Mouse (Mus musculus) thymus, adult 2 months (tissue): ENCODE data around the gene Il12b. TPM values are rescaled to one million over a fixed set of nuclear protein-coding genes. Genes with fewer than 3 reads are reported as not detected.
"Not testable (repeated sequence)": the region's sequence is repeated elsewhere in the genome, so short reads cannot be mapped to it uniquely, and the experiment has no call there.

Source experiments
- DNase-seq: peaks from one replicate; pipeline ENCODE4 v3.0.0; 2021
- H3K27ac ChIP-seq: fragments of 200-500 bp; 2 replicates; pipeline ENCODE4 v1.5.1; 2012; ENCODE audit warnings: low read length, control low read depth; ENCODE audit not compliant: control insufficient read depth, insufficient read depth
- H3K27me3 ChIP-seq: fragments of 200-500 bp; 2 replicates; pipeline ENCODE4 v1.6.1; 2012; ENCODE audit warnings: mild to moderate bottlenecking, low read length, moderate library complexity, mixed read lengths; ENCODE audit not compliant: control insufficient read depth, insufficient read depth
- H3K36me3 ChIP-seq: fragments of 200-500 bp; 2 replicates; pipeline ENCODE4 v1.6.1; 2012; ENCODE audit warnings: mild to moderate bottlenecking, low read length, moderate library complexity; ENCODE audit not compliant: control insufficient read depth, insufficient read depth
- H3K4me1 ChIP-seq: fragments of 200-500 bp; replicated peaks from 2 replicates; pipeline ENCODE4 v1.6.1; 2012; ENCODE audit warnings: low read length; ENCODE audit not compliant: control insufficient read depth, insufficient read depth
- H3K4me3 ChIP-seq: fragments of 200-500 bp; 2 replicates; pipeline ENCODE4 v1.5.1; 2012; ENCODE audit warnings: mild to moderate bottlenecking, low read length, control low read depth, moderate library complexity; ENCODE audit not compliant: control insufficient read depth, insufficient read depth
- CTCF ChIP-seq: fragments of 200-500 bp; IDR thresholded peaks from 2 replicates; pipeline ENCODE4 v1.5.1; 2012; ENCODE audit warnings: mild to moderate bottlenecking, control low read depth, low read length, moderate library complexity, borderline replicate concordance; ENCODE audit not compliant: control insufficient read depth, poor library complexity, insufficient read depth; ENCODE audit errors: extremely low read depth
- POLR2A ChIP-seq: fragments of 200-500 bp; IDR thresholded peaks from 2 replicates; pipeline ENCODE4 v1.6.1; 2012; ENCODE audit warnings: mild to moderate bottlenecking, low read length, control low read depth, moderate library complexity; ENCODE audit not compliant: control insufficient read depth, poor library complexity, insufficient read depth; ENCODE audit errors: extremely low read depth
- WGBS: fragments of 180-500 bp; shearing (Covaris S2); methylation state at CpG from one replicate; pipeline ENCODE4 v1.1.7; 2018; 5-methylcytosine and 5-hydroxymethylcytosine counted together
- polyA plus RNA-seq: library from polyadenylated mRNA; depleted of rRNA; stranded (reverse); fragments of >200 nt; gene quantifications from 2 replicates; pipeline ENCODE4 v1.2.3, GENCODE M21; 2012; rRNA removed

The Il12b gene
- polyA plus RNA-seq, 1 experiment: 4.5 TPM

DNA sequence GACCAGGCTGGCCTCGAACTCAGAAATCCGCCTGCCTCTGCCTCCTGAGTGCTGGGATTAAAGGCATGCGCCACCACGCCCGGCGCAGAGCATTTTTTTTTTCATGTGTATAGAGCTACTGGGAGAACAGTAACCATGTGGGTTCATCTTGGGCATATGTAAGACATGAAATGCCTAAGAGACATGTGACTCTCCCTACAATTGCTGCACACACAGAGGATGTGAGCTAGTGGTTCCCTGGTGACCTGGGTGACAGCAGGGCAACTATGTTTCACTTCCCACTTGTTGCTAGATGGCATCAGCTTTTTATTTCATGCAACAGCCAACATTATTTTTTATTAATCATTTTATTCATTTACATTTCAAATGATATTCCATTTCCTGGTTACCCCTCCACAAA is 37.9 kb downstream of the Il12b start:
- Histone ChIP-seq H3K4me3 (no peak overlapping the region), H3K27ac (no peak overlapping the region), H3K36me3 (no peaks in the 10 kb centered on the region), H3K4me1 (no peaks in the 10 kb centered on the region), H3K27me3 (no peaks in the 10 kb centered on the region)
- no peak for DNase-seq
- WGBS: 95% methylated on average over 6 of the region's 6 CpGs
- no peak for TF ChIP-seq POLR2A
- TF ChIP-seq CTCF: no peak

DNA sequence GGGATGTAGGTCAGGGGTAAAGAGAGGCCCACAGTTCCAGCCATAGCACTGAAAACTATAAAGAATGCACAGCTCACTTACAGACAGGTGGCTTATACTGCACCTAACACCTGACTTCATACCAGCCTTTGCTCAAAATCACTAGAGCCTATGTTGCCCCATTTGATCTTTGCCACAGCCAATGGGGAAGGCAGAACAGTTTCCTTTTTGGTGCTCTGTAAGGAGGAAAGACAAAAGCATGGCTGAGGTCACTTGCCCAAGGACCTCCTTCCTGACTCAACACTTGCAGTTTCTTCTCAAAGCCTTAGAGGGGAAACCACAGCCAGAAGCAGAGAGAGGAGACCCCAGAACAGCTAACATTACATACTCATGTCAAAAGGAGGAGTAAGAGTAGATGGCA is 51.2 kb downstream of the Il12b start:
- DNase-seq: peak; percentile 74
- Histone ChIP-seq H3K27ac (no peak overlapping the region; the same call in 1 of the 2 replicates), H3K27me3 (no peaks in the 10 kb centered on the region), H3K4me1 (peaks cover 5% of the 10 kb centered on the region), H3K36me3 (peaks cover 2% of the 10 kb centered on the region; the same call in 1 of the 2 replicates), H3K4me3 (no peak overlapping the region)
- TF ChIP-seq CTCF: no peak
- no peak for TF ChIP-seq POLR2A

DNA sequence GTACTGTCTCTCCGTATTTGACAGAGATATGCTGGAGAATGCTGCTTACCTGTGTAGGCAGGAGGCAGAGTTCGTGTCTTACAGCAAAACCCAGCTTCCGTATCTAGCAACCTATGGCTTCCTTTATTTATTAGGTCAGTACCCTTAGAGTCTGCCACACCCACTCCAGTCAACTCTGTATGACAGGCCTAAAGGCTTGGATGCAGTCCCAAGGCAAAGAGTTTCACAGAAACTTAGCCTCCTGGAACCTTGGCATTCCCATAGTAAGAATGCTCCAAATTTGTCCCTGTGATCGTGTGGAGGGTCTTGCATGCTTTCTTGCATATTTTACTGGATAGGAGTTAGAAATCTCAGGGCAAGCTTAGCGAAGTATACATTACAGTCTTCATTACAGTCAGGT is 52.2 kb downstream of the Il12b start:
- not testable (repeated sequence) for DNase-seq, H3K4me3 ChIP-seq, H3K27ac ChIP-seq, H3K4me1 ChIP-seq, H3K27me3 ChIP-seq, H3K36me3 ChIP-seq
- 96% methylated on average over 5 of the region's 5 CpGs for WGBS

DNA sequence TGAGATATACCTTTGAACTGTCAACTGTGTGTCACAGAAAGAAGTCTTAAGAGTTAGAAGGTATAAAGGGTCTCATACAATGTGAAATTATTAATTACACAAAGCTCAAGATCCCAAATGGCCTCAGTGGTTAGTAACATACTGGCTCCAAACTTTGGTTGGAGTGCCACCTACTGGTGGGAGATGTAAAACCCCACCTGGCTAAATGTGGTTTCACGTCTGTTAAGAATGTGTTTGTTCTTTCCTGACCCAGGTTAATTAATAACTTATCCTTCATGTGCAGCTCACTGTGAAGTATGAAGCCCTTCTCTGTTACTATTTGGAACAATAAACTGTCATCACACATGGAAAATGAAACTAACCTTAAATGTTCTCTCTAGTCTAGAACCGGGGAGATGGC is 53.6 kb downstream of the Il12b start:
- H3K27ac ChIP-seq: no peak overlapping the region
- DNase-seq: peak; percentile 72
- TF ChIP-seq CTCF (no peak), POLR2A (no peak)
- no peaks in the 10 kb centered on the region for H3K27me3 ChIP-seq
- 58% methylated on average over 2 of the region's 2 CpGs for WGBS
- H3K36me3 ChIP-seq: peaks cover 4% of the 10 kb centered on the region; the same call in 1 of the 2 replicates
- peaks cover 5% of the 10 kb centered on the region for H3K4me1 ChIP-seq
- no peak overlapping the region for H3K4me3 ChIP-seq

DNA sequence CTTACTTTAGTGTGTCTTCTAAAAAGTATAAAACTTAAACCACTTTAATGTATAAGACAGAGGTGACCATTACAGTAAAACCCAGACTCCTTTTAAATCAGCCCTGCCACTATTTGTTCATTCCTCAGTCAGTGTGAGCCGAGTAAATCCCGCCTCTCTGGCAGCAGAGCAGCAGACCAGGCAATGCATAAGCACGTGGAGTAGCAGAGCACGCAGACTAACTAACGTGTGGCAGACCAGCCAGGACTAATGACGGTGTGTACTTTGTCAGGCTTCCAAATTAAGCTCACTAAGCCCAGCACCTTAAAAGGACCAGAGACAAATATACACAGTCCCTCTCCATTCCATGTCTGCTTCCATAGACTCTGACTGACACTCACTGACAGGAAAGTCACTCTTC is 61.6 kb downstream of the Il12b start:
- DNase-seq: no peak
- Histone ChIP-seq H3K4me1 (peaks cover 4% of the 10 kb centered on the region; the same call in 1 of the 2 replicates), H3K27me3 (no peaks in the 10 kb centered on the region), H3K27ac (no peak overlapping the region), H3K4me3 (no peak overlapping the region), H3K36me3 (no peaks in the 10 kb centered on the region; the same call in 1 of the 2 replicates)
- TF ChIP-seq CTCF: no peak
- no peak for TF ChIP-seq POLR2A
- 82% methylated on average over 6 of the region's 6 CpGs for WGBS

Other genes starting within 250 kb of the Il12b start
- gene Ublcp1, start 70.4 kb downstream of the Il12b start, polyA plus RNA-seq: 10.1 and 10.7 TPM in 2 replicates
- 361 and 669 TPM in 2 replicates for gene Rnf145, start 118.9 kb downstream of the Il12b start, polyA plus RNA-seq
- gene Ebf1, start 217.3 kb downstream of the Il12b start, polyA plus RNA-seq: 4.4 and 5.0 TPM in 2 replicates